Mouse (Mus musculus): Measurements from ENCODE around the gene Hjurp.

GRCm38 (mm10) chr1:88273832-88274231, 3.6 kb downstream of the Hjurp start:
- TF ChIP-seq CHD2 (IDR thresholded peaks at IDR 0.05; ENCODE audit: low read length), result no peak
- no peak for TF ChIP-seq EP300 (IDR thresholded peaks at IDR 0.05; ENCODE audit: low read length)
- no peak for TF ChIP-seq JUND (conservative IDR thresholded peaks at IDR 0.05; ENCODE audit: low read depth, low read length)
- no peak for TF ChIP-seq ZNF384 (IDR thresholded peaks at IDR 0.05; ENCODE audit: low read depth, low read length)
- no peak for TF ChIP-seq IRF4 (IDR thresholded peaks at IDR 0.05; ENCODE audit: low read depth, low read length)
- TF ChIP-seq UBTF (IDR thresholded peaks at IDR 0.05; ENCODE audit: low read depth, low read length), result no peak
- TF ChIP-seq MAZ (IDR thresholded peaks at IDR 0.05; ENCODE audit: low read depth, low read length), result no peak
- no peak for TF ChIP-seq CTCF (conservative IDR thresholded peaks at IDR 0.05 in 1 of 2, IDR thresholded peaks at IDR 0.05 in 1 of 2; ENCODE audit: low read depth in 2 of 2, low read length in 2 of 2)
- TF ChIP-seq MEF2A (IDR thresholded peaks at IDR 0.05; ENCODE audit: borderline replicate concordance, low read depth, low read length), result no peak
- no peak for TF ChIP-seq MXI1 (IDR thresholded peaks at IDR 0.05; ENCODE audit: low read depth, low read length)
- no peak for TF ChIP-seq USF1 (IDR thresholded peaks at IDR 0.05; ENCODE audit: low read depth, low read length)
- no peak for TF ChIP-seq MAFK (IDR thresholded peaks at IDR 0.05; ENCODE audit: insufficient replicate concordance, low read length)
